Mouse (Mus musculus): Measurements from ENCODE around the gene Mei1.

GRCm38 (mm10) chr15:82139196-82139595, 69.4 kb downstream of the Mei1 start:
- TF ChIP-seq CTCF (IDR thresholded peaks at IDR 0.05) (peak; percentile 54), EP300 (IDR thresholded peaks at IDR 0.05) (no peak)

Data from lung, postnatal 0 days (tissue).